ENCODE assay signal across 22 mouse cellular contexts in genomic region chr5:28372172-28372664, GRCm38 (mm10). TPM values are rescaled to one million over a fixed set of nuclear protein-coding genes. Genes with fewer than 3 reads are reported as not detected.
DNase-seq lines count a peak whose midpoint lies in the region; ATAC-seq and TF ChIP-seq lines count a peak whose summit lies in the region.
"Had no signal": no experiment of that assay in that cellular context is flagged by ENCODE, and none has a peak within 500 bp of the region (broad histone marks: within the 10 kb centered on the region; RNA-seq: fewer than 3 reads in every experiment).

No protein-coding gene starts in this region.

- in situ Hi-C loops in CH12.LX (cut with MboI; ENCODE audit: low pct_ligation_motif_present, low pct_unique_long_range_greater_than_20kb, low sequenced_read_pairs): no loop called here

- TF ChIP-seq CTCF in CH12.LX (conservative IDR thresholded peaks at IDR 0.05 in 1 of 2, IDR thresholded peaks at IDR 0.05 in 1 of 2; ENCODE audit: low read depth in 2 of 2, low read length in 2 of 2): no peak

- H3K4me2 ChIP-seq in CH12.LX (ENCODE audit: insufficient read depth, low read depth, poor library complexity, severe bottlenecking): no peak overlapping the region
- H3K4me2 ChIP-seq in forebrain, embryonic 11.5 days (ENCODE audit: low read depth, low read length, severe bottlenecking): no peak overlapping the region
- H3K4me2 ChIP-seq: embryonic facial prominence, embryonic 15.5 days; forebrain, embryonic 13.5 days; heart, embryonic 11.5 days; heart, embryonic 15.5 days; hindbrain, embryonic 15.5 days had no signal

- H3K27ac ChIP-seq in CH12.LX (ENCODE audit: insufficient read depth, low read depth): no peak overlapping the region
- H3K27ac ChIP-seq in forebrain, embryonic 11.5 days (ENCODE audit: low read depth, low read length): no peak overlapping the region
- H3K27ac ChIP-seq: embryonic facial prominence, embryonic 15.5 days; forebrain, embryonic 13.5 days; gastrocnemius, adult 2 months; heart, embryonic 15.5 days; hindbrain, embryonic 15.5 days had no signal

- peaks cover 34 to 71% of the 10 kb centered on the region in 2 experiments for H3K36me3 ChIP-seq in CH12.LX (replicated peaks in 1 of 2; ENCODE audit: control insufficient read depth in 1 of 2, insufficient read depth in 1 of 2, low read length in 1 of 2)
- H3K36me3 ChIP-seq in forebrain, embryonic 11.5 days (ENCODE audit: control insufficient read depth, insufficient read depth, low read length): peaks cover 7% of the 10 kb centered on the region; the same call in 1 of the 2 replicates

- intact Hi-C loops in heart, postnatal 25 days (cut with DNase I): no loop called here

- H3K27me3 ChIP-seq in CH12.LX (replicated peaks): no peaks in the 10 kb centered on the region
- no peaks in the 10 kb centered on the region for H3K27me3 ChIP-seq in forebrain, embryonic 11.5 days (ENCODE audit: control insufficient read depth, insufficient read depth, low read length)
- H3K27me3 ChIP-seq: embryonic facial prominence, embryonic 15.5 days; forebrain, embryonic 13.5 days; heart, embryonic 15.5 days; hindbrain, embryonic 15.5 days had no signal

- no peak for TF ChIP-seq EP300 in CH12.LX (IDR thresholded peaks at IDR 0.05; ENCODE audit: low read length)

- DNase-seq in CH12.LX (ENCODE audit: extremely low read depth): no peak
- DNase-seq in c-Kit-positive CD71-positive TER-119-negative erythroid progenitor cells, embryonic 14.5 days (ENCODE audit: low read depth): peak; percentile 16
- no peak for DNase-seq in adrenal gland, postnatal 36 days
- no peak for DNase-seq in heart, postnatal 25 days (ENCODE audit: low spot score)
- DNase-seq in forebrain, embryonic 11.5 days (ENCODE audit: low spot score): no peak
- DNase-seq: adrenal gland, adult 8-10 months; cerebellum, adult 11-12 months; cerebellum, postnatal 10 days; embryo, embryonic 11 days; forebrain, postnatal 0 days; gastrocnemius, adult 2 months; gastrocnemius, postnatal 25 days; heart, adult 18-20 months; heart, postnatal 36 days had no signal

- H3K4me3 ChIP-seq in CH12.LX (replicated peaks in 1 of 3; ENCODE audit: low read depth in 2 of 3, low read length in 2 of 3, poor library complexity in 1 of 3): no peak overlapping the region
- no peak overlapping the region for H3K4me3 ChIP-seq in forebrain, embryonic 11.5 days (ENCODE audit: low read depth, low read length)
- H3K4me3 ChIP-seq: embryonic facial prominence, embryonic 15.5 days; forebrain, embryonic 13.5 days; gastrocnemius, adult 2 months; heart, embryonic 15.5 days; hindbrain, embryonic 15.5 days had no signal

- no peak overlapping the region for H3K9ac ChIP-seq in CH12.LX (ENCODE audit: insufficient read depth, low read depth)
- H3K9ac ChIP-seq in forebrain, embryonic 11.5 days (ENCODE audit: low read length): no peak overlapping the region
- H3K9ac ChIP-seq: embryonic facial prominence, embryonic 15.5 days; forebrain, embryonic 13.5 days; forebrain, postnatal 0 days; heart, embryonic 15.5 days; hindbrain, embryonic 15.5 days had no signal

- H3K79me2 ChIP-seq in CH12.LX (replicated peaks; ENCODE audit: control insufficient read depth, extremely low read depth, insufficient read depth, poor library complexity, severe bottlenecking): peaks cover 3% of the 10 kb centered on the region; the same call in 1 of the 2 replicates

- TF ChIP-seq RAD21 in CH12.LX (IDR thresholded peaks at IDR 0.05; ENCODE audit: low read depth, low read length): no peak

- dilution Hi-C loops in CH12.LX (cut with MboI; ENCODE audit: extremely low pct_ligation_motif_present, extremely low pct_unique_long_range_greater_than_20kb, low sequenced_read_pairs): no loop called here

- 0 out of 2 replicates have a peak, but pooled peaks have one; percentile 13 for ATAC-seq in granulocyte monocyte progenitor cell, adult 5-6 weeks (replicated peaks; ENCODE audit: poor library complexity, severe bottlenecking)
- ATAC-seq in megakaryocyte progenitor cell, adult 5-6 weeks (replicated peaks; ENCODE audit: poor library complexity): peak; percentile 67
- no peak for ATAC-seq in forebrain, embryonic 11.5 days (replicated peaks; ENCODE audit: low FRiP score)
- ATAC-seq: forebrain, embryonic 13.5 days; forebrain, postnatal 0 days; intestine, embryonic 16.5 days had no signal

- no peak for TF ChIP-seq POLR2A in CH12.LX (IDR thresholded peaks at IDR 0.05; ENCODE audit: low read depth, low read length)

- peaks cover 0 to 19% of the 10 kb centered on the region in 2 experiments; a peak in 2 of 4 replicates for H3K4me1 ChIP-seq in CH12.LX (ENCODE audit: control insufficient read depth in 1 of 2, insufficient read depth in 2 of 2)
- H3K4me1 ChIP-seq in forebrain, embryonic 11.5 days (replicated peaks; ENCODE audit: control insufficient read depth, insufficient read depth, low read length): no peaks in the 10 kb centered on the region
- H3K4me1 ChIP-seq: heart, embryonic 15.5 days had no signal

- WGBS in forebrain, embryonic 11.5 days: 100% methylated on average over 1 of the region's 1 CpGs

- H3K9me3 ChIP-seq in CH12.LX (replicated peaks; ENCODE audit: low read length): no peaks in the 10 kb centered on the region
- H3K9me3 ChIP-seq in forebrain, embryonic 11.5 days (ENCODE audit: control insufficient read depth, low read length): no peaks in the 10 kb centered on the region
- H3K9me3 ChIP-seq: embryonic facial prominence, embryonic 15.5 days; forebrain, embryonic 13.5 days; heart, embryonic 15.5 days; hindbrain, embryonic 15.5 days had no signal

TF ChIP-seq in CH12.LX, 34 proteins besides CTCF, POLR2A, EP300 and RAD21:
- TF ChIP-seq ZNF384 (IDR thresholded peaks at IDR 0.05; ENCODE audit: low read depth, low read length) (peak; percentile 87), IRF4 (IDR thresholded peaks at IDR 0.05; ENCODE audit: low read depth, low read length) (no peak)

RNA-seq across cellular contexts. Expression of gene Rbm33, which starts 55.3 kb away (rescaled TPM):
- total RNA-seq in CH12.LX (2012; rRNA removed) (14.4 and 15.1 TPM in 2 replicates), CH12.LX (2014; rRNA removed) (6.5 and 7.4 TPM in 2 replicates)
- polyA plus RNA-seq in CH12.LX (2012; ENCODE audit: insufficient read length, low read depth): 43.8 and 50.3 TPM in 2 replicates
- total RNA-seq in granulocyte monocyte progenitor cell, adult 5-6 weeks (2014; fragmentation: Nextera tagmentation): 40.5 and 49.1 TPM in 2 replicates
- 30.6 and 36.8 TPM in 2 replicates for total RNA-seq in granulocyte monocyte progenitor cell, adult 5-6 weeks (2017)
- 30.7 and 35.4 TPM in 2 replicates for total RNA-seq in megakaryocyte progenitor cell, adult 5-6 weeks (2015)
- total RNA-seq in megakaryocyte progenitor cell, adult 5-6 weeks (2017): 35.4 and 54.0 TPM in 2 replicates
- 10 to 100 TPM; 44.2 to 52.8 TPM for total RNA-seq in adrenal gland, postnatal 36 days (2021)
- total RNA-seq in heart, postnatal 25 days (2021): 10 to 100 TPM; 36.0 to 36.8 TPM
- 24.9 and 26.0 TPM in 2 replicates for polyA plus RNA-seq in forebrain, embryonic 11.5 days (2014; fragmentation: Nextera tagmentation; extraction: Ambion mirVana)
